Mouse (Mus musculus): ENCODE measurements around the gene Nab2. TPM values are rescaled to one million over a fixed set of nuclear protein-coding genes. Genes with fewer than 3 reads are reported as not detected.
A peak's percentile ranks its signal among the peaks of the same experiment; 100 is the strongest.
"Not testable (repeated sequence)": the region's sequence is repeated elsewhere in the genome, so short reads cannot be mapped to it uniquely, and the experiment has no call there.

Gene Nab2
- total RNA-seq, 2 experiments from 2014 or later = 22.8 to 24.4 TPM

DNA sequence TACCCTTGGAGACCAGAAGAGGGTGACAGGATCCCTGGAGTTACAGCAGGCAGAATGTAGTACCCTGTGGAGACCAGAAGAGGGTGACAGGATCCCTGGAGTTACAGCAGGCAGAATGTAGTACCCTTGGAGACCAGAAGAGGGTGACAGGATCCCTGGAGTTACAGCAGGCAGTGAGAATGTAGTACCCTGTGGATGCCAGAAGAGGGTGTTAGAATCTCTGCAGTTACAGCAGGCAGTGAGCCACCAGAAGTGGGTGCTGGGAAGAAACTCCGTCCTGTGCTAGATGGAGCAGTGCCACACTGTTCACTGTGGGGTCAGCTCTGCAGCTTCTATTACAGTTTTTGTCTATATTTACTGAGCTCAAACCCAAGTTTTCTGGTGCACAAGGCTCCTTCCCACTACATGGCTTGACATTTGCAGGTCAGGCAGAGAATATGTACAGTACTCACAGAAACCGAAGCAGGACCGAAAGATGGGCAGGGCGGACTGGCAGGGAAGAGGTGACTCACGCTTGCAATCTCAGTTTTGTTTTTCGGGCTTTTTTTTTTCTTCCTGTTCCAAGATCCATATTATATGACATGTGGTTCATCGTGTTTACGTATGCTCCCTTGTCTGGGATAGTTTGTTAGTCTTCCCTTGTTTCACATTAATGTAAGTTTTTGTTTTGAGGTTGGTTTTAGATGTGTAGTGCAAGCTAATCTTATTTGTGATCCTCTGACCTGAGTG lies 6.6 kb upstream of the Nab2 start:
- peak in 1 of 2 experiments; percentile 66 for DNase-seq (ENCODE audit: low spot score in 2 of 2)

- DNase-seq (ENCODE audit: low spot score in 2 of 2) = no peak
Observed at GRCm38 (mm10) chr10:127674046-127674655, 5.8 kb upstream of the Nab2 start.

DNA sequence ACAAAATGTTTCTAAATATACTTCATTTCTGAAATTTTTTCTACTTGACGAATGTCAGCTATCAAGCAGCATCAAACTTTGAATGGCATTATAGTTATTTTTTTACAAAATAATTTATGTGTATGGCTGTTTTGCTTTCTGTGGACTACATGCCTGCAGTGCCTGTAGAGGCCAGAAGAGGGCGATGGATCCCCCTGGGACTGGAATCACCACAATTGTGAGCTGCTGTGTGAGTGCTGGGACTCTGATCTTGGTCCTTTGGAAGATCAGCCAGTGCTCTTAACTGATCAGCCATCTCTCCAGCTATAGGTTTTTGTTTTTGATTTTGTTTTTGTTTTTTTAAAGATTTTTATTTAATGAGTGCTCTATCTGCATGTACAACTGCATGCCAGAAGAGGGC lies 2.9 kb upstream of the Nab2 start:
- DNase-seq (ENCODE audit: low spot score in 2 of 2) = no peak

DNA sequence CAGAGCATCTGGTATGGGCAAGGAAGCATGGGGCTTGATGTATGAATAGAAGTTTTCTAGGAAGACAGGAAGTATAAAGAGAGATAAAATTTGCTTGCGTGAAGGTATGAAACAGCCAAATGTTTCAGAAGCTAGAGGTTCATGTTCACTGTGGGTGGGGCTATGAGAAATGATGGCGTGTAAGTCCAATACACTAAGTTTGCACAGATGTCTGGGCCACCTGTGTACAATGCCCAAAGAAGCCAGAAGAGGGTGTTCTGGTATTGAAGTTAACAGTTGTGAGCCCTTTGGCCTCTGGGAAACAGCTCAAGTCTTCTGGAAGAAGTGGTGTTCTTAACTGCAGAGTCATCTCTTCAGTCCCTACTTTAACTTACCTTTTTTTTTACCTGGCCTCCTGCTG lies 1.8 kb upstream of the Nab2 start:
- no peak for DNase-seq (ENCODE audit: low spot score in 2 of 2)

GRCm38 (mm10) chr10:127669170-127669569 lies 802 bp upstream of the Nab2 start:
- no peak for DNase-seq (ENCODE audit: low spot score in 2 of 2)

- peak in 1 of 2 experiments; percentile 74 for DNase-seq (ENCODE audit: low spot score in 2 of 2)
Observed at GRCm38 (mm10) chr10:127667269-127668092, 887 bp downstream of the Nab2 start.

DNA sequence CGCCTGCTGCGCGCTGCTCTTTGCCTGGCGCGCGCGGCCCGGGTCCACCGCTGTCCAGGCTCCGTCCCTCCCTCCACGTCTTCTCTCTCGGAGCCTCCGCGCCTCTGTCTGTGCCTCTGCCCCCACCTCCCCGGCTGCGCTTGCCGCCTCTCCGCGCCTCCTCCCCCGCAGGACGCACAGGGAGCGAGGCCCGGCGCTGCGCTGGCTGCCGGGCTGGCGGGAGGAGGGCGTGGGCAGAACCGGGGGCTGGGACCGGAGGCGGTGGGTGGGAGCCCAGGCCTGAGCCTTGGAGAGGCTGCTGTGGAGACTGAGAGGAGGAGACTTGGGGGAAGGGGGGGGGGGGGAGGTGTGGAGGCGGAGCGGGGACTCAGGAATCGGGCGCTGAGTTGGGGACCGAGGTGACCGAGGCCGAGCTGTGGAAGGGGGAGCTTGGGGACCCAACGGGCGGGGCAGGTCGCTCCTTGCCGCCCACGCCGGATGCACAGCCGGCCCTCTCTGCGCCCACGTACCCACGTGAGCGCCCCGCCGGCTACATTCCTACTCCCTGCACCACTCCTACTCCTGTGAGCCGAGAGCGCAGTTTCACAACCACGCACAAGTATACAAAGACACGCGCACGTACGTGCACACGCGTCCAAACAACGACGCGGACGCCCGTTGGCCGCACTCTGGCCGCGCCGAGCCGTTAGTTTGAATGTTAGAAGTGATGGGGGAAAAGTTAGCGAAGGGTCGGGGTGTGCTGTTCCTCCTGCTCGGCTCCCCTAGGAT lies 1.7 kb downstream of the Nab2 start, which contains the start of gene Nemp1:
Gene Nemp1 (plus strand): TSS at position 401 of the 768 bp plus-strand sequence.
- DNase-seq (ENCODE audit: low spot score in 2 of 2) = peak; percentile 71 to 83

DNA sequence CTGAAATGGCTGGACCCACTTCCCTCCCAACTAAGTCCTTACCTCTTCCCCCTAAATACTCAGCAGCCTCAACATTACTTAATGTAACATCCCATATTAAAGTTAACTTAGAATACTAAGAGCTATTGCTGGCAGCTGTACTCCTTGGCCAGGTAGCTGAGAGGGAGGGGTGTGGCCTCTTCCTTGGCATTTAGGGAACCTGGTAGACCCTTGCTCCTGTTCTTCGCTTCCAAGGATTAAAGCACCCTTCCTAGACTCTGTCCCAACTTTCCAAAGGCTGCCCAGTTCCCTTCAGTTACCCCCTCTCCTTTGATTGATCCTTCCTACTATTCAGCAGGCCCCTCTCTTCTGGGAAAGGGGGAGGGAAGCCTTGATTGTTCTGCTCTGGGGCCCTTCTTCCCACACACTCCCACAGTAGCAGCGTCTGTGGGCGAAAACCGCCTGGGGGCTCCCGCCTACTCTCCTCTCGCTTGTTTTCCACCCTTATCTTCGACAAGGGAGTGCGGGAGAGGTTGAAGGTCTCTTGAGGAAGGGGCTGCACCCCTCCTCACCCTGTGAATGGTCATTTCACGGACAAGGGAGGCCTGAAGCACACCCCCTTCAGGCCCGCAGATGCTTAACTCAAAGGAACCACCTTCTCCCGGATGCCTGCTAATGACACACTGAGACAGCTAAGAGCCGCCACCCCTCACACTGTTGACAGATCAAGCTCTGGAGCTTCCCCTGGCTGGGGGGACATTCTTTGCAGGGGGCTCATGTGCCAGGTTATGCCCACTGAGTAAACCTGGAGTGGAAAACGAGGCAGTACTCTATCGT lies 2.8 kb downstream of the Nab2 start:
- no peak for DNase-seq (ENCODE audit: low spot score in 2 of 2)

DNA sequence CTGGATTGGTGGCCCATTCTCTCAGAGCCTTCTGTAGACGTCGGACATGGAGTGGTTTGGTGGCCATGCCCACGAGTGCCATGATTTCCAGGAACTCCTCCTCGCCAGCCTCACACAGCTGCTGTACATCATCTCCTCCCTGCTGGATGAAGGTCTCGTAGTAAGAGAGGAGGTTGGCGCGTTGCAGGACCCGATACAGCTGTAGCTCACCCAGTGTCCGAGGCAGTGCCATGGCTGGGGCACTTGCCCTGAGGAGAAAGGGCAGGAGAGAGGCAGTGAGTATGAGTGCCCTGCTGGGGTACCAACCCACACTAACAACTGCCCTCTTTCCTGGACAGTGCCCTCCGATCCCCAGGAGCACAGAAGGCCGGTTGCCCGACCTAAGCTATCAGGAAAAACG lies 3.5 kb downstream of the Nab2 start:
- DNase-seq (ENCODE audit: low spot score in 2 of 2) = no peak

DNA sequence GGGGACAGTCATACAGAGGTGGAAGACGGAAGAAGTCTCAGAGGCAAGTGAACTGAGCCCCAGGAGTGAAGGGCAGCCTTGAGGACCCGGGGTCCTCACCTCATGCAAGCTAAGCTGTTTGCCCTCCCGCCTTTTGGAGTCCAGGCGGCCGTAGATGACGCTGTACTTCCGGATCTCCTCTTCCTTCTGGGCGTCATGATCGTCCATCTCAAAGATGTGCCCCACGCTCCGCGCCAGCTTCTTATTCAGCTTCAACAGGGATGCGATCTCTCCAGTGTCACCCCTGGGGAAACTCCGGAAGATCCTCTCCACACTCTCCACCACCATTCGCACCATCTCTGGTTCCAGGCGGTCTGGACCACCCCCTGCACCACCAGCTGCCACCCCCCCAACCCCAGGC lies 4.2 kb downstream of the Nab2 start:
- DNase-seq (ENCODE audit: low spot score in 2 of 2) = no peak

GRCm38 (mm10) chr10:127663590-127663989 lies 4.8 kb downstream of the Nab2 start:
- no peak for DNase-seq (ENCODE audit: low spot score in 2 of 2)

GRCm38 (mm10) chr10:127662666-127663253 lies 5.6 kb downstream of the Nab2 start:
- DNase-seq (ENCODE audit: low spot score in 2 of 2) = no peak

DNA sequence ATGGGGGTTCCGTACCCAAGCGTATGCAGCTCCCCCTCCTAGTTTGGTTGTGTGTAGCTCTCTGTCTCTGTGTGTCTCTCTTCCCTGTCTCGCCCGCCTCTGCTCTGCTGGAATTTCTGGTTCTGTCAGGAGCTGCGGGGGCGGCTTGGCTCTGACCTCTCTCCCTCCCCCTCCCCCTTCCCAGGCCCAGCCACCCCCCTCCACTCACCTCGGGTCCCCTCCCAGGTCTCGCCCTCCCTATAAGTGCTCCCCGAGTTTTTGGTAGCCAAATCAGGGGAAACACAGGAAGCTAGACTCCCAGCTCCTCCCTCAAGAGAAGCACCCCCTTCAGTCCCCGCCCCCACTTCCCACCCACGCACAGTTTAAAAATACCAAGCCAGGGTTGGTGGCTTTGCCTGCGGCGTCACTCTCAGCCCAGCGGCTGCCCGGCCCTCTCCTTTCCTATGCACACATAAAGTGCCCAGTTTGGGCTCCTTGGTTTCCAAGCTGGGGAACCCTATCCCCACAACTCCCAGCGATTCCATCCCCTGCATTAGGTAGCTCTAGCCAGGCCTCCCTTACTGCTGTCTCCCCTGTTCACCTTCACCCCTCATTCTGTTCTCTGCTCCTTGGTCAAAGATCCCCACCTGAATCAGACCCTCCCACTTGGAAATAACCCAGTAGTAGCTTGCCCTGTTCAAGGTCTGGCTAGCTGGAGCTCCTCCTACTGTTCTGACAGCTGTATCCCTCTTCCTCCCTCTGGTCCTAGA lies 6.3 kb downstream of the Nab2 start:
- peak in 1 of 2 experiments; percentile 47 for DNase-seq (ENCODE audit: low spot score in 2 of 2)

DNA sequence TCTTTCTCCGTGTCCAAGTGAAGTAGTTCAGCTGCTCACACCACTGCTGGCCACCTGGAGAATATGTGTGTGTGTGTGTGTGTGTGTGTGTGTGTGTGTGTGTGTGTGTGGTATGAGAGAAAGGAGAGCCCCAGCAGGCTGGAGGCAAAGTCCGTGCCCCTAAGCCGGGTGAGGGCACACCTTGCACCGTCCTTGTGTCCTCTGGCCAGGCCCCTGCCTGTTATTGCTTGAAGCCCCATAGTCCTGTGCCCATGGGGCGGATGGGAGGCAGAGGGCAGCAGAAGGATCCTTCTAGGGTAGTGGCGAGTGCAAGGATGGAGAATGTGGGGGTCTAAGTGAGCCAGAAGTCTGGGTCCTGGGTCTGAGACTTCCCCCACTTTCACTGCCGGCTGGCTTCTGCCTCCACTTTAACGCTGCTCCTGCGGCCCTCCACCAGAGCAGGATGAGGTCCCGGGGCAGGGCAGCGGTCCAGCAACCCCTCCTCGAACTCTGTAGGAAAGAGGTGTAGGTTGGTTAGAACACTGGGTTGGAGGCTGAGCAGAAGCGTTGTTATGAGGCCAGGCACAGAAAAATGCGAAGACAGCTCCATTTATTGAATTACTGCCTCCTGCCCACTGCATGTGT lies 7.0 kb downstream of the Nab2 start:
- DNase-seq (ENCODE audit: low spot score in 2 of 2) = no peak

DNA sequence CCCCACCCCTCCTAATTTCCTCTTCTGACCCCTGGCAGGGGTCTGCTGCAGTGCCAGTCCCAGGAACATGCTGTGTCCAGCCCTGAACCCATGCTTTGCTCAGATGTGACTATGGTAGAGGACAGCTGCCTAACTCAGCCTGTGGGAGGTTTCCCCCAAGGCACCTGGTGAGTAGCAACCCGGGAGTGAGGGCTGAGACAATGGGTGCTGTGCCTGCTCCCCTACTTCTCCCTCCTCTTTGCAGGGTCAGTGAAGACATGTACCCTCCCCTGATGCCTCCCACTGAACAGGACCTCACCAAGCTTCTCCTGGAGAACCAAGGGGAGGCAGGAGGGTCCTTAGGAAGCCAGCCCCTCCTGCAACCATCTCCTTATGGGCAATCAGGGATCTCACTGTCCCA lies 8.8 kb downstream of the Nab2 start:
- no peak for DNase-seq (ENCODE audit: low spot score in 2 of 2)

- DNase-seq (ENCODE audit: low spot score in 2 of 2) = no peak
Observed at GRCm38 (mm10) chr10:127658076-127658475, 10.3 kb downstream of the Nab2 start.

DNA sequence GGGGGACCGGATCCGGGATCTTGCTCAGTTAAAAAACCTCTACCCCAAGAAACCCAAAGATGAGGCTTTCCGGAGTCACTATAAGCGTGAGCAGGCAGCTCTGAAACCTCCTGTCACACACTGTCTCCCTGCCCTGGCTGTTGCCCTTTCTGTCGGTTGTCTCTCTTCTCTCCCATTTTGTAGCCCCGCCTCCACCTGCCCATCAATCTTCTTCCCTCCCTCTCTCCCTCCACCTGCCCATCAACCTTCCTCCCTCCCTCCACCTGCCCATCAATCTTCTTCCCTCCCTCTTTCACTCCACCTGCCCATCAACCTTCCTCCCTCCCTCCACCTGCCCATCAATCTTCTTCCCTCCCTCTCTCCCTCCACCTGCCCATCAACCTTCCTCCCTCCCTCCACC lies 10.8 kb downstream of the Nab2 start:
- not testable (repeated sequence) for DNase-seq (ENCODE audit: low spot score in 2 of 2)

DNA sequence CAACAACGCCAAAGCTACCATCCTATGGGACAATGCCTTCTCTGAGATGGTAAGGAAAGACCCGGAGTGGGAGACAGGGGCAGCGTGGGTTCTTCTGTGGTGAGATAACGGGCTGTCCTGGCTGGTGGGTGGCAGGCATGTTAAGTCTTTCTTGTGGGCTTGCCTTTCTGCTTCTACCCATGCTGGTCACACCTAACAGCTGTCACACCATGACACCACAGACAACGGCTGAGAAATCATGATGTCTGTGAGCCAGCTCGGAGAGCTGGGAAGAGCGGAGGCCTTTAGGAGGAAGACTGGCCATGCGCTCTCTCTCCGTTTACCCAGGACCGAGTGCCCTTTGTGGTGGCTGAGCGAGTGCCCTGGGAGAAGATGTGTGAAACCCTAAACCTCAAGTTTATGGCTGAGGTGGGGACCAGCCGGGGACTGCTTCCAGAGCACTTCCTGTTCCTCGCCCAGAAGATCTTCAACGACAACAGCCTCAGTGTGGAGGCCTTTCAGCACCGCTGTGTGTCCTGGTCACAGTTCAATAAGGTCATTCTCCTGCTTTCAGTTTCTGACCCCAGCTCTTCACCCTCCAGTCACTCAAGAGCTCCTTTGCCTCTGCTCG lies 13.3 kb downstream of the Nab2 start:
- no peak for DNase-seq (ENCODE audit: low spot score in 2 of 2)

Data from adrenal gland, postnatal 4 days (tissue).